8 mouse cellular contexts compared by ENCODE assay signal in genomic region chr12:105685001-105685691, GRCm38 (mm10). TPM values are rescaled to one million over a fixed set of nuclear protein-coding genes. Genes with fewer than 3 reads are reported as not detected.
A peak's percentile ranks its signal among the peaks of the same experiment; 100 is the strongest.
DNase-seq lines count a peak whose midpoint lies in the region; ATAC-seq and TF ChIP-seq lines count a peak whose summit lies in the region.

Atg2b (minus strand) TSS chr12:105685211.

- H3K27me3 ChIP-seq in hindbrain, postnatal 0 days (ENCODE audit: insufficient read depth, low read length): no peaks in the 10 kb centered on the region

- intact Hi-C loops in gastrocnemius, adult 2 months (cut with DNase I): loop anchor here (5.0 to 10.0 kb wide), 2 partner anchors 37 to 330 kb away; partner anchors contain the start of gene Vrk1
- intact Hi-C loops in left cerebral cortex, adult 2 months (cut with DNase I): loop anchor here (2.0 to 5.0 kb wide), 2 partner anchors 37 to 100 kb away; partner anchors contain the start of gene Papola

- peak; percentile 84 for ATAC-seq in common myeloid progenitor, adult 5-6 weeks (replicated peaks; ENCODE audit: low read depth, poor library complexity, severe bottlenecking)
- peak; percentile 96 for ATAC-seq in hindbrain, postnatal 0 days
- ATAC-seq in megakaryocyte, adult 5-6 weeks (ENCODE audit: poor library complexity, severe bottlenecking): peak; percentile 86

- no peak for TF ChIP-seq CTCF in gastrocnemius, adult 2 months (IDR thresholded peaks at IDR 0.05)
- no peak for TF ChIP-seq CTCF in hindbrain, postnatal 0 days (IDR thresholded peaks at IDR 0.05; ENCODE audit: low read depth)
- TF ChIP-seq CTCF in left cerebral cortex, adult 2 months (IDR thresholded peaks at IDR 0.05): no peak

- peak; percentile 99 for DNase-seq in ZHBTc4 (ENCODE audit: low read depth, low spot score)
- DNase-seq in gastrocnemius, adult 2 months: peak; percentile 98
- peak; percentile 99 for DNase-seq in hindbrain, postnatal 0 days (ENCODE audit: low spot score)
- DNase-seq in left cerebral cortex, adult 2 months (ENCODE audit: extremely low spot score in 1 of 2, low spot score in 2 of 2): peak; percentile 94 to 96
- peak; percentile 98 for DNase-seq in right cerebral cortex, adult 2 months (ENCODE audit: low spot score in 2 of 2)
- peak; percentile 96 for DNase-seq in urinary bladder, postnatal 14 days (ENCODE audit: low spot score)

- no peaks in the 10 kb centered on the region for H3K9me3 ChIP-seq in hindbrain, postnatal 0 days (ENCODE audit: low read length)

- peaks cover 16% of the 10 kb centered on the region for H3K4me1 ChIP-seq in hindbrain, postnatal 0 days (ENCODE audit: insufficient read depth, low read length)

- peak within 1 kb of the TSS; percentile 100 for H3K4me3 ChIP-seq in gastrocnemius, adult 2 months
- H3K4me3 ChIP-seq in hindbrain, postnatal 0 days (ENCODE audit: low read length): peak within 1 kb of the TSS; percentile 98
- H3K4me3 ChIP-seq in left cerebral cortex, adult 2 months: peak within 1 kb of the TSS; percentile 86

- no peaks in the 10 kb centered on the region for H3K36me3 ChIP-seq in hindbrain, postnatal 0 days (ENCODE audit: insufficient read depth, low read length)

- H3K27ac ChIP-seq in gastrocnemius, adult 2 months: peak within 1 kb of the TSS; percentile 99
- peak within 1 kb of the TSS; percentile 93 for H3K27ac ChIP-seq in hindbrain, postnatal 0 days
- H3K27ac ChIP-seq in left cerebral cortex, adult 2 months: peak within 1 kb of the TSS; percentile 96

- peak within 1 kb of the TSS; percentile 91 for H3K9ac ChIP-seq in hindbrain, postnatal 0 days (replicated peaks; ENCODE audit: low read length)

- peak within 1 kb of the TSS; percentile 86 for H3K4me2 ChIP-seq in hindbrain, postnatal 0 days (ENCODE audit: low read depth, low read length)

- WGBS in hindbrain, postnatal 0 days: under 1% methylated on average over 72 of the region's 73 CpGs

RNA-seq across cellular contexts. Expression of gene Atg2b, which starts in this region (rescaled TPM):
- 24.7 and 34.0 TPM in 2 replicates for total RNA-seq in common myeloid progenitor, adult 5-6 weeks (2017)
- 10 to 100 TPM; 18.9 to 19.1 TPM for total RNA-seq in gastrocnemius, adult 2 months (2021)
- total RNA-seq in hindbrain, postnatal 0 days (2014; rRNA removed): 40.4 and 40.9 TPM in 2 replicates
- 8.1 and 9.0 TPM in 2 replicates for polyA plus RNA-seq in hindbrain, postnatal 0 days (2015; fragmentation: Nextera tagmentation; extraction: Ambion mirVana)
- 10 to 100 TPM; 50.1 to 50.3 TPM for total RNA-seq in left cerebral cortex, adult 2 months (2021)
- total RNA-seq in megakaryocyte, adult 5-6 weeks (2015): 16.2 and 16.5 TPM in 2 replicates
- total RNA-seq in megakaryocyte, adult 5-6 weeks (2017): 14.1 and 14.7 TPM in 2 replicates

Comparison
In these comparisons a context has a peak if more than half of its experiments do, and no peak if none do; other contexts are left out.
1. Peak in every context shown above with its lines: DNase-seq, ATAC-seq, H3K4me3 ChIP-seq and H3K27ac ChIP-seq.